ENCODE assay signal across 7 mouse cellular contexts in genomic region chr9:52046686-52047085, GRCm38 (mm10). TPM values are rescaled to one million over a fixed set of nuclear protein-coding genes. Genes with fewer than 3 reads are reported as not detected.
DNase-seq lines count a peak whose midpoint lies in the region; ATAC-seq and TF ChIP-seq lines count a peak whose summit lies in the region.

No protein-coding gene starts in this region.

- 26% methylated on average over 5 of the region's 5 CpGs for WGBS in embryonic facial prominence, embryonic 14.5 days
- WGBS in liver, embryonic 16.5 days (ENCODE audit: insufficient replicate concordance): 37% methylated on average over 5 of the region's 5 CpGs

- H3K4me3 ChIP-seq in ES-E14 (ENCODE audit: insufficient read depth in 1 of 2, low read depth in 1 of 2, low read length in 2 of 2, poor library complexity in 1 of 2, severe bottlenecking in 1 of 2): no peak overlapping the region
- peak overlapping the region; percentile 97 for H3K4me3 ChIP-seq in embryonic facial prominence, embryonic 14.5 days (ENCODE audit: low read depth, low read length)
- no peak overlapping the region; the same call in 1 of the 2 replicates for H3K4me3 ChIP-seq in liver, embryonic 16.5 days (ENCODE audit: low read depth, low read length)

- no peaks in the 10 kb centered on the region for H3K9me3 ChIP-seq in ES-E14 (ENCODE audit: control insufficient read depth, insufficient read depth, low read depth, low read length)
- no peaks in the 10 kb centered on the region for H3K9me3 ChIP-seq in embryonic facial prominence, embryonic 14.5 days (ENCODE audit: control insufficient read depth, low read length)
- H3K9me3 ChIP-seq in liver, embryonic 16.5 days (replicated peaks; ENCODE audit: control insufficient read depth, low read length): no peaks in the 10 kb centered on the region

- H3K4me2 ChIP-seq in embryonic facial prominence, embryonic 14.5 days (ENCODE audit: low read depth, low read length): peak overlapping the region; percentile 70
- peak overlapping the region; percentile 86 for H3K4me2 ChIP-seq in liver, embryonic 16.5 days (ENCODE audit: low read depth, low read length)

- no peak overlapping the region for H3K27ac ChIP-seq in ES-E14 (ENCODE audit: insufficient read depth, low read depth, low read length, poor library complexity, severe bottlenecking)
- peak overlapping the region; percentile 100 for H3K27ac ChIP-seq in embryonic facial prominence, embryonic 14.5 days (replicated peaks; ENCODE audit: low read depth, low read length)
- peak overlapping the region; percentile 92 for H3K27ac ChIP-seq in liver, embryonic 16.5 days (ENCODE audit: low read length)

- H3K4me1 ChIP-seq in ES-E14 (ENCODE audit: control insufficient read depth in 2 of 2, insufficient read depth in 2 of 2, low read length in 2 of 2, poor library complexity in 1 of 2): 0 out of 4 replicates have a peak, but pooled peaks cover 0 to 2% of the 10 kb centered on the region in 2 experiments
- peaks cover 18% of the 10 kb centered on the region for H3K4me1 ChIP-seq in embryonic facial prominence, embryonic 14.5 days (ENCODE audit: control insufficient read depth, insufficient read depth, low read length)
- H3K4me1 ChIP-seq in liver, embryonic 16.5 days (ENCODE audit: control insufficient read depth, low read depth, low read length): peaks cover 21% of the 10 kb centered on the region

- H3K36me3 ChIP-seq in ES-E14 (ENCODE audit: control insufficient read depth, insufficient read depth, low read length, poor library complexity, severe bottlenecking): no peaks in the 10 kb centered on the region
- H3K36me3 ChIP-seq in embryonic facial prominence, embryonic 14.5 days (ENCODE audit: control insufficient read depth, insufficient read depth, low read length): no peaks in the 10 kb centered on the region
- no peaks in the 10 kb centered on the region for H3K36me3 ChIP-seq in liver, embryonic 16.5 days (ENCODE audit: control insufficient read depth, insufficient read depth)

- no peaks in the 10 kb centered on the region for H3K27me3 ChIP-seq in embryonic facial prominence, embryonic 14.5 days (replicated peaks; ENCODE audit: control insufficient read depth, insufficient read depth, low read length)
- H3K27me3 ChIP-seq in liver, embryonic 16.5 days (ENCODE audit: control insufficient read depth, insufficient read depth, low read depth, low read length): no peaks in the 10 kb centered on the region

- in situ Hi-C loops in ES-E14 (cut with MboI; ENCODE audit: low sequenced_read_pairs in 2 of 2, unreplicated experiment in 2 of 2): no loop called here

- H3K9ac ChIP-seq in ES-E14 (ENCODE audit: insufficient read depth, low read depth, low read length, poor library complexity, severe bottlenecking): no peak overlapping the region
- peak overlapping the region; percentile 99 for H3K9ac ChIP-seq in embryonic facial prominence, embryonic 14.5 days (ENCODE audit: low read depth, low read length)
- H3K9ac ChIP-seq in liver, embryonic 16.5 days (ENCODE audit: low read depth, low read length): peak overlapping the region; percentile 95; the same call in 1 of the 2 replicates

- DNase-seq in ES-E14 (ENCODE audit: low read depth, low spot score): peak; percentile 2
- DNase-seq in embryonic facial prominence, embryonic 14.5 days (ENCODE audit: low spot score): no peak
- DNase-seq in kidney, adult 11 months: peak; percentile 51
- no peak for DNase-seq in right cerebral cortex, adult 2 months (ENCODE audit: low spot score in 2 of 2)
- no peak for DNase-seq in spleen, adult 12 weeks (ENCODE audit: low spot score)

- ATAC-seq in embryonic facial prominence, embryonic 14.5 days (ENCODE audit: low read depth): no peak
- ATAC-seq in liver, embryonic 16.5 days (ENCODE audit: low read depth): no peak
- ATAC-seq in monocyte, adult 5-6 weeks (replicated peaks; ENCODE audit: insufficient number of reproducible peaks, low FRiP score, low TSS enrichment, poor library complexity, severe bottlenecking): no peak

TF ChIP-seq in ES-E14, 5 proteins besides CTCF, POLR2A, EP300 and RAD21:
- no peak for TF ChIP-seq ZNF384 (IDR thresholded peaks at IDR 0.05; ENCODE audit: low read depth, low read length)
- TF ChIP-seq HCFC1 (IDR thresholded peaks at IDR 0.05; ENCODE audit: borderline replicate concordance, insufficient read depth, low read length): no peak
- no peak for TF ChIP-seq CHD2 (IDR thresholded peaks at IDR 0.05; ENCODE audit: low read depth, low read length)
- TF ChIP-seq ZC3H11A (IDR thresholded peaks at IDR 0.05; ENCODE audit: borderline replicate concordance, low read depth, low read length): no peak
- no peak for TF ChIP-seq MAFK (IDR thresholded peaks at IDR 0.05; ENCODE audit: insufficient read depth, low read depth, low read length)

RNA-seq across cellular contexts. Expression of gene Rdx, which starts 0.3 kb away (rescaled TPM):
- 73.3 and 97.0 TPM in 2 replicates for total RNA-seq in ES-E14 (2012; rRNA removed)
- 141 and 145 TPM in 2 replicates for polyA plus RNA-seq in embryonic facial prominence, embryonic 14.5 days (2014; fragmentation: Nextera tagmentation; extraction: Ambion mirVana)
- 54.9 and 55.7 TPM in 2 replicates for polyA plus RNA-seq in liver, embryonic 16.5 days (2015; fragmentation: Nextera tagmentation; extraction: Ambion mirVana)
- total RNA-seq in monocyte, adult 5-6 weeks (2017): 99.0 to 134 TPM (median 123 TPM) in 3 replicates

Comparison
In these comparisons a context has a peak if more than half of its experiments do, and no peak if none do; other contexts are left out.
1. DNase-seq: peak in ES-E14 (single experiment) and kidney, adult 11 months (single experiment); none in embryonic facial prominence, embryonic 14.5 days (single experiment), right cerebral cortex, adult 2 months (0 of 2) and spleen, adult 12 weeks (single experiment).